Mouse (Mus musculus) hindbrain, embryonic 11.5 days (tissue): Measurements from ENCODE around the gene Olfr1507. TPM values are rescaled to one million over a fixed set of nuclear protein-coding genes. Genes with fewer than 3 reads are reported as not detected.

ENCODE experiments used
- ATAC-seq: fragments of 200-750 bp; cut with Nextera tagmentation; 2 replicates; pipeline ENCODE4 v1.8.0; 2017; ENCODE audit warnings: mild to moderate bottlenecking, moderate TSS enrichment, moderate library complexity; ENCODE audit not compliant: low FRiP score
- DNase-seq: peaks from one replicate; pipeline ENCODE4 v3.0.0-alpha.2; 2015; ENCODE audit warnings: low spot score
- H3K27ac ChIP-seq: fragments of 300-500 bp; sonication (generic); 2 replicates; pipeline ENCODE4 v1.5.1; 2014; ENCODE audit warnings: mild to moderate bottlenecking, low read depth, low read length
- H3K27me3 ChIP-seq: fragments of 300-500 bp; sonication (generic); 2 replicates; pipeline ENCODE4 v1.6.1; 2014; ENCODE audit warnings: mild to moderate bottlenecking, low read length, moderate library complexity, mixed read lengths; ENCODE audit not compliant: control insufficient read depth, insufficient read depth
- H3K36me3 ChIP-seq: fragments of 300-500 bp; sonication (generic); 2 replicates; pipeline ENCODE4 v1.6.1; 2014; ENCODE audit warnings: mild to moderate bottlenecking, low read length, moderate library complexity, mixed read lengths; ENCODE audit not compliant: control insufficient read depth, insufficient read depth
- H3K4me1 ChIP-seq: fragments of 300-500 bp; sonication (generic); replicated peaks from 2 replicates; pipeline ENCODE4 v1.6.1; 2014; ENCODE audit warnings: low read length, mixed read lengths; ENCODE audit not compliant: control insufficient read depth, insufficient read depth
- H3K4me2 ChIP-seq: fragments of 300-500 bp; sonication (generic); replicated peaks from 2 replicates; pipeline ENCODE4 v1.6.1; 2014; ENCODE audit warnings: mild to moderate bottlenecking, low read depth, low read length
- H3K4me3 ChIP-seq: fragments of 300-500 bp; sonication (generic); 2 replicates; pipeline ENCODE4 v1.5.1; 2014; ENCODE audit warnings: low read depth, low read length
- H3K9ac ChIP-seq: fragments of 300-500 bp; sonication (generic); 2 replicates; pipeline ENCODE4 v1.6.1; 2014; ENCODE audit warnings: low read depth, low read length
- H3K9me3 ChIP-seq: fragments of 300-500 bp; sonication (generic); 2 replicates; pipeline ENCODE4 v1.6.1; 2016; ENCODE audit warnings: low read length; ENCODE audit not compliant: control insufficient read depth
- WGBS: fragments of 180-500 bp; shearing (Covaris S2); extraction: QIAGEN DNeasy Blood & Tissue Kit; methylation state at CpG from one replicate; pipeline ENCODE4 v1.1.7; 2014; 5-methylcytosine and 5-hydroxymethylcytosine counted together
- polyA plus RNA-seq: library from polyadenylated mRNA; unstranded; fragments of >200 nt; fragmentation: Nextera tagmentation; extraction: Ambion mirVana; gene quantifications from 2 replicates; pipeline ENCODE4 v1.2.1, GENCODE M21; 2014

Olfr1507 gene
- polyA plus RNA-seq, result not detected in 2 replicates

DNA sequence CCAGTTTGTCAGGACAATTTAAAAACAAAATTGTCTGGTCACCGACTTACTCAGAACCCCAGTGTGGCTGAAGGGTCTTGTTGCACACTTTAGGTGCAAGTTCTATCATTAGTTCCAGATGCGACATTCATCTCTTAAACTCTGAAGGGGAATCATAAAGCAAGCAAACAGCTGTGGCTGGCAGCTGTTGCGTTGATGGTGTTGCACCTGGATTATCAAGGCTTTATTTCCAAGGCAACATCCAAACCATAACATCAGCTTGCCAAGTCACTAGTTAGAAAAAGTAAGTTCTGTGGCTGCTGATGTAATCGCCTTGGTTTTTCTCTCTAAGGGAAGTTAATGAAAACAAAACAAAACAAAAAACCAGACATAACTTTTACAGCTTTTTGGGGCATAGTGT, at the start of gene Olfr1507:
TSS of gene Olfr1507 (minus strand) at position 234 of the 400 bp plus-strand sequence.
- ATAC-seq, result no peak

GRCm38 (mm10) chr14:52533336-52533735, 37.8 kb upstream of the Olfr1507 start:
- no peaks in the 10 kb centered on the region for H3K4me1 ChIP-seq
- H3K4me2 ChIP-seq, result no peak overlapping the region
- no peak overlapping the region for H3K4me3 ChIP-seq
- H3K9me3 ChIP-seq, result no peaks in the 10 kb centered on the region
- H3K27ac ChIP-seq, result no peak overlapping the region
- DNase-seq (no peak), ATAC-seq (no peak)
- H3K36me3 ChIP-seq, result no peaks in the 10 kb centered on the region
- H3K27me3 ChIP-seq, result no peaks in the 10 kb centered on the region
- H3K9ac ChIP-seq, result no peak overlapping the region
- 90% methylated on average over 1 of the region's 1 CpGs for WGBS

More for the DNA sequence above, at the start of gene Olfr1507:
- H3K4me2 ChIP-seq, result no peak within 1 kb of the TSS
- DNase-seq, result no peak
- H3K27ac ChIP-seq, result no peak within 1 kb of the TSS
- no peaks in the 10 kb centered on the region for H3K4me1 ChIP-seq
- no peaks in the 10 kb centered on the region for H3K27me3 ChIP-seq
- no peak within 1 kb of the TSS for H3K4me3 ChIP-seq
- H3K36me3 ChIP-seq, result no peaks in the 10 kb centered on the region
- H3K9ac ChIP-seq, result no peak within 1 kb of the TSS
- H3K9me3 ChIP-seq, result no peaks in the 10 kb centered on the region
- 81% methylated on average over 4 of the region's 4 CpGs for WGBS

- 90% methylated on average over 1 of the region's 1 CpGs for WGBS
- Histone ChIP-seq H3K27ac (no peak overlapping the region), H3K4me2 (no peak overlapping the region), H3K4me3 (no peak overlapping the region), H3K27me3 (no peaks in the 10 kb centered on the region), H3K9me3 (no peaks in the 10 kb centered on the region), H3K36me3 (no peaks in the 10 kb centered on the region), H3K9ac (no peak overlapping the region), H3K4me1 (no peaks in the 10 kb centered on the region)
- ATAC-seq, result no peak
- DNase-seq, result no peak
Measured at GRCm38 (mm10) chr14:52524952-52525351, 29.4 kb upstream of the Olfr1507 start.

DNA sequence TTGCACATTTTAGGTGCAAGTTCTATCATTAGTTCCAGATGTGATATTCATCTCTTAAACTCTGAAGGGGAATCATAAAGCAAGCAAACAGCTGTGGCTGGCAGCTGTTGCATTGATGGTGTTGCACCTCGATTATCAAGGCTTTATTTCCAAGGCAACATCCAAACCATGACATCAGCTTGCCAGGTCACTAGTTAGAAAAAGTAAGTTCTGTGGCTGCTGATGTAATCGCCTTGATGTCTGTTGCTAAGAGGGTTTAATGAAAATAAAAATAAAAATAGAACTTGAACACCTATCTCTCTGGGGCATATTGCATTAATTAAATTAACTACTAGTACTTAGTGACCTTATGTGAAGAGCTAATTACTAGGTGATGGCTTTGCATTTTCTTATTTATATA, 28.2 kb downstream of the Olfr1507 start, which contains the start of gene Olfr1508:
TSS of gene Olfr1508 (minus strand) at position 101 of the 400 bp plus-strand sequence.
- Histone ChIP-seq H3K36me3 (no peaks in the 10 kb centered on the region), H3K27me3 (no peaks in the 10 kb centered on the region), H3K9me3 (no peaks in the 10 kb centered on the region), H3K4me3 (no peak within 1 kb of the TSS), H3K4me1 (no peaks in the 10 kb centered on the region), H3K4me2 (no peak within 1 kb of the TSS), H3K9ac (no peak within 1 kb of the TSS), H3K27ac (no peak within 1 kb of the TSS)
- DNase-seq (no peak), ATAC-seq (no peak)
- 71% methylated on average over 2 of the region's 2 CpGs for WGBS

- Histone ChIP-seq H3K4me3 (no peak overlapping the region), H3K9ac (no peak overlapping the region), H3K9me3 (no peaks in the 10 kb centered on the region), H3K36me3 (no peaks in the 10 kb centered on the region), H3K27ac (no peak overlapping the region), H3K4me2 (no peak overlapping the region), H3K4me1 (no peaks in the 10 kb centered on the region), H3K27me3 (no peaks in the 10 kb centered on the region)
- ATAC-seq, result no peak
- WGBS, result 89% methylated on average over 1 of the region's 1 CpGs
- DNase-seq, result no peak
Measured at GRCm38 (mm10) chr14:52465738-52466137, 29.8 kb downstream of the Olfr1507 start.

DNA sequence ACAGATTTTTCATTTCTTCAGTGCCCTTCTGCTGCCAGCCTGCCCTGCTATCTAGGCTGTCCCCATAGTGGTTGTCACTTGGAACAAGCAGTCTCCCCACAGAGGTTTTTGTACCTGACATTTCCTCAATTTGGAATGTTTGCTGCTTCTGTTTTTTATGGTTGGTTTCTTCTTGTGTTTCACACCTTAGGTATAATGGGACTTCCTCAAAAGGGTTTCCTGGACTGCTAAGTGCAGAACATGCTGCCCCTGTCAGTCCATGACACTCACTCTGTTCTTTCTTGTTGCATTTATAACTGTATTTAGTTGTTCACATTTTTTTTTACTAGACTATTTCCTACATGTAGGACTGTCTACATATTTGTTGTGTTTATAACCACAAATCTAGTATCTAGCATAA, 33.6 kb downstream of the Olfr1507 start:
- Histone ChIP-seq H3K4me3 (no peak overlapping the region), H3K4me2 (no peak overlapping the region), H3K9me3 (no peaks in the 10 kb centered on the region), H3K27me3 (no peaks in the 10 kb centered on the region), H3K9ac (no peak overlapping the region), H3K4me1 (no peaks in the 10 kb centered on the region), H3K36me3 (no peaks in the 10 kb centered on the region), H3K27ac (no peak overlapping the region)
- ATAC-seq, result no peak
- DNase-seq, result no peak

DNA sequence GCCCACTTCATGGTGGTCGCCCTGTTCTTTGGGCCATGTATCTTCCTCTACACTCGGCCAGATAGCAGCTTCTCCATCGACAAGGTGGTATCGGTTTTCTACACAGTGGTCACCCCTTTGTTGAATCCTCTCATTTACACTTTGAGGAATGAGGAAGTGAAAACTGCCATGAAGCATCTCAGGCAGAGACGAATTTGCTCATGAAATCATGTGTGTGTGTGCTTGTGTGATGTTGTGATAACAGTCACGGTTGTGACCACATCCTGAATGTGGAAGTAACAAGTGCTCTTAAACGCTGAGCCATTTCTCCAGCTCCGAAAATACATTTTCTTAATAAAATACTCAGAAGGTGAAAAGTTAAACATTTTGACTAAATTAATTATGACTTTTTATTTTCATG, 44.4 kb downstream of the Olfr1507 start:
- no peaks in the 10 kb centered on the region for H3K27me3 ChIP-seq
- H3K9me3 ChIP-seq, result no peaks in the 10 kb centered on the region
- H3K27ac ChIP-seq, result no peak overlapping the region
- DNase-seq (no peak), ATAC-seq (no peak)
- WGBS, result 90% methylated on average over 8 of the region's 8 CpGs
- H3K4me1 ChIP-seq, result no peaks in the 10 kb centered on the region
- H3K4me2 ChIP-seq, result no peak overlapping the region
- H3K4me3 ChIP-seq, result no peak overlapping the region
- H3K36me3 ChIP-seq, result no peaks in the 10 kb centered on the region
- H3K9ac ChIP-seq, result no peak overlapping the region

- H3K4me3 ChIP-seq, result no peak within 1 kb of the TSS
- DNase-seq, result no peak
- H3K9me3 ChIP-seq, result no peaks in the 10 kb centered on the region
- no peaks in the 10 kb centered on the region for H3K4me1 ChIP-seq
- H3K27me3 ChIP-seq, result no peaks in the 10 kb centered on the region
- H3K9ac ChIP-seq, result no peak within 1 kb of the TSS
- no peaks in the 10 kb centered on the region for H3K36me3 ChIP-seq
- no peak within 1 kb of the TSS for H3K4me2 ChIP-seq
- H3K27ac ChIP-seq, result no peak within 1 kb of the TSS
- ATAC-seq, result no peak
Measured at GRCm38 (mm10) chr14:52442690-52443089, 52.9 kb downstream of the Olfr1507 start, which contains the start of gene Olfr1509. Gene Olfr1509 (plus strand): TSS chr14:52442990.
